Mouse (Mus musculus) brown adipose tissue, adult 24 weeks (tissue): ENCODE results near the gene Dynlt1a. TPM values are rescaled to one million over a fixed set of nuclear protein-coding genes. Genes with fewer than 3 reads are reported as not detected.
"Not testable (repeated sequence)": the region's sequence is repeated elsewhere in the genome, so short reads cannot be mapped to it uniquely, and the experiment has no call there.

Experiments
- H3K27ac ChIP-seq: fragments of 200-500 bp; replicated peaks from 2 replicates; pipeline ENCODE4 v1.5.1; 2012; ENCODE audit warnings: low read depth, mild to moderate bottlenecking, low read length
- H3K4me1 ChIP-seq: fragments of 200-500 bp; 2 replicates; pipeline ENCODE4 v1.6.1; 2012; ENCODE audit warnings: low read length, mixed read lengths; ENCODE audit not compliant: control insufficient read depth, insufficient read depth, insufficient read length
- H3K4me3 ChIP-seq: fragments of 200-500 bp; 2 replicates; pipeline ENCODE4 v1.5.1; 2012; ENCODE audit warnings: low read depth, mild to moderate bottlenecking, low read length, moderate library complexity; ENCODE audit not compliant: insufficient read depth
- polyA plus RNA-seq: library from polyadenylated mRNA; stranded (reverse); fragments of >200 nt; gene quantifications from 2 replicates; pipeline ENCODE4 v1.2.4, GENCODE M21; 2012; ENCODE audit not compliant: missing spikeins, insufficient read depth, insufficient read length

Dynlt1a gene
- polyA plus RNA-seq, 1 experiment: not detected

DNA sequence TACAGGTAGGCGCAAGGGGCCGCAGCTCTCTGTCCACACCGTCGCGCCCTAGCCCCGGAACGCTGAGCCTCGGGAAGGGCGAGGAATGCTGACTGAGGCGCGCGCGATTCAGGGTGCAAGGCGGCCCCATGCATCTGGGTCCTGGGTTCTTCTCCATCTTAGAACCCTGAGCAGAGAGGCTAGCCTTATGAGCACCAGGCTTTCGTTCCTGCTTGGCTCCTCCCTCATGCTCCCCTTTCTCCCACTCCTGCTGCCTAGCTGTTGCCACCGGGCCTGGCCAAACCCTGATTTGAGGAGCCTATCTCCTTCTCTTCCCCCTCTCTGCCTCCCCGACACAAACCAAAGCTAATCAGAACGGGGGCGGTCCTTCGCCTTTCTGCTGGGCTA is 60.2 kb downstream of the Dynlt1a start:
- not testable (repeated sequence) for H3K4me3 ChIP-seq, H3K27ac ChIP-seq, H3K4me1 ChIP-seq

DNA sequence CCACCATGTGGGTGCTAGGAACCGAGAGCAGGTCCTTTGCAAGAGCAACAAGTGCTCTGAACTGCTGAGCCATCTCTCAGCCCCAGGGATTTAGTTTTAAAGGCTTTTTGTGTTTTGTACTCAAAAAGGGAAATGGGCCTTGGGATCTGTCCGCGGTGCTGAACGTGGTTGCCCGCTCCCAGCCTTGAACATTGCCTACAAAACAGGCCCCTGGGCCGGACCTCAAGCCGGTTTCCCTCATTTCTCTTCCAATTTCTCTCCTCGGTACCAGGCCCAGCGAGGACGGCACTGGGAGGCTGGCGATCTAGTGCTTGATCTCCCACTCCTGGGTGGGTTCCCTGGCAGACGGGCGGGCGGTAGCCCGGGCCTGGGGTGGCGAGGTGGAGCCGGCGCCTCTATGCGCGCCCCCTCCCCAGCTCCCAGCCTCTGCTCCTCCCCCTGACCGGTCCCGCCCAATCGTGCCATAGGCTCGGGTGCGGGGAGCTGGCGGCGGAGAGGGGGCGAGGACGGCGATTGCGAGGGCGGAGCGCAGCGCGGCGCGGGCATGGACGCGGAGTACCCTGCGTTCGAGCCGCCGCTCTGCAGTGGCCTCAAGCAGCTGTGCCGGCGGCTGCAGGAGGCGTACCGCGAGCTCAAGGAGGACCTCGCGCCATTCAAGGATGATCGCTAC is 60.8 kb downstream of the Dynlt1a start, which contains the start of gene Tmem181a:
Tmem181a (plus strand) TSS at position 461 of the 670 bp plus-strand sequence.
- H3K27ac ChIP-seq, H3K4me1 ChIP-seq, H3K4me3 ChIP-seq: not testable (repeated sequence)

Other genes with a start within 250 kb of the Dynlt1a start
- gene Serac1, start 237.8 kb downstream of the Dynlt1a start, polyA plus RNA-seq: 3.9 and 5.0 TPM in 2 replicates
- gene Gtf2h5, start 237.7 kb downstream of the Dynlt1a start, polyA plus RNA-seq: 118 and 149 TPM in 2 replicates
- gene Tulp4, start 211.1 kb downstream of the Dynlt1a start, polyA plus RNA-seq: 27.4 and 37.1 TPM in 2 replicates
- 4.2 and 4.6 TPM in 2 replicates for gene Tmem181a, start 60.6 kb downstream of the Dynlt1a start, polyA plus RNA-seq
- gene Dynlt1b, start 112.6 kb upstream of the Dynlt1a start, polyA plus RNA-seq: 38.4 and 42.7 TPM in 2 replicates